Mouse (Mus musculus) Muller cell, postnatal 12 days (primary cell): ENCODE measurements around the gene Sptssa.
"Not testable (repeated sequence)": the region's sequence is repeated elsewhere in the genome, so short reads cannot be mapped to it uniquely, and the experiment has no call there.

Source experiments
- DNase-seq: peaks from one replicate; pipeline ENCODE4 v3.0.0-alpha.2; 2015; ENCODE audit errors: inconsistent ontology term

The Sptssa gene

GRCm38 (mm10) chr12:54656396-54657171, at the start of gene Sptssa:
Gene Sptssa, minus strand, starts transcription at chr12:54656573.
- DNase-seq = peak; percentile 99

- DNase-seq = peak; percentile 7
Measured at GRCm38 (mm10) chr12:54699394-54699793, 43.0 kb upstream of the Sptssa start.

GRCm38 (mm10) chr12:54697791-54698250, 41.4 kb upstream of the Sptssa start:
- DNase-seq = no peak

- DNase-seq = peak; percentile 97
Measured at GRCm38 (mm10) chr12:54697003-54697597, 40.7 kb upstream of the Sptssa start.

- DNase-seq = peak; percentile 97
Measured at GRCm38 (mm10) chr12:54696242-54697002, 40.0 kb upstream of the Sptssa start.

- peak; percentile 95 for DNase-seq
Measured at GRCm38 (mm10) chr12:54695511-54696241, 39.3 kb upstream of the Sptssa start, which contains the start of gene Eapp. Gene Eapp, minus strand, starts transcription at chr12:54695897.

- no peak for DNase-seq
Measured at GRCm38 (mm10) chr12:54694847-54695510, 38.6 kb upstream of the Sptssa start.

GRCm38 (mm10) chr12:54689082-54689481, 32.7 kb upstream of the Sptssa start:
- no peak for DNase-seq

GRCm38 (mm10) chr12:54683182-54683581, 26.8 kb upstream of the Sptssa start:
- no peak for DNase-seq

GRCm38 (mm10) chr12:54676709-54677108, 20.3 kb upstream of the Sptssa start:
- no peak for DNase-seq

GRCm38 (mm10) chr12:54675396-54675795, 19.0 kb upstream of the Sptssa start:
- DNase-seq = no peak

- DNase-seq = peak; percentile 22
Measured at GRCm38 (mm10) chr12:54671262-54671661, 14.9 kb upstream of the Sptssa start.

GRCm38 (mm10) chr12:54668141-54668540, 11.8 kb upstream of the Sptssa start:
- no peak for DNase-seq

- DNase-seq = no peak
Measured at GRCm38 (mm10) chr12:54665526-54665925, 9.2 kb upstream of the Sptssa start.

GRCm38 (mm10) chr12:54661470-54661869, 5.1 kb upstream of the Sptssa start:
- not testable (repeated sequence) for DNase-seq

GRCm38 (mm10) chr12:54659901-54660300, 3.5 kb upstream of the Sptssa start:
- DNase-seq = no peak

- no peak for DNase-seq
Measured at GRCm38 (mm10) chr12:54658425-54659092, 2.2 kb upstream of the Sptssa start.

- DNase-seq = no peak
Measured at GRCm38 (mm10) chr12:54657951-54658350, 1.6 kb upstream of the Sptssa start.

- DNase-seq = no peak
Measured at GRCm38 (mm10) chr12:54657226-54657625, 853 bp upstream of the Sptssa start.

GRCm38 (mm10) chr12:54656039-54656395, 356 bp downstream of the Sptssa start:
- DNase-seq = no peak
